Mouse (Mus musculus) layer of hippocampus, adult 2 months (tissue): Measurements from ENCODE around the gene Rce1. TPM values are rescaled to one million over a fixed set of nuclear protein-coding genes. Genes with fewer than 3 reads are reported as not detected.

Source experiments
- DNase-seq, 2 experiments: peaks; one replicate each; pipeline ENCODE4 v3.0.0; 2022; ENCODE audit warnings: low spot score in 2 of 2
- H3K27ac ChIP-seq: fragments of 200-600 bp; 2 replicates; pipeline ENCODE4 v1.8.1; 2022
- H3K4me3 ChIP-seq: fragments of 200-600 bp; 2 replicates; pipeline ENCODE4 v1.8.1; 2022; ENCODE audit warnings: mild to moderate bottlenecking
- CTCF ChIP-seq: fragments of 200-600 bp; conservative IDR thresholded peaks from 2 replicates; pipeline ENCODE4 v1.8.1; 2022; ENCODE audit warnings: antibody characterized with exemption, mild to moderate bottlenecking, moderate library complexity
- long read RNA-seq, 2 experiments: library from polyadenylated mRNA; stranded (forward); transcript quantifications; one replicate each; pipeline ENCODE4 v2.0.0; 2021; ENCODE audit warnings: borderline mapping rate in 2 of 2
- total RNA-seq, 2 experiments: library from RNA; stranded (reverse); gene quantifications; 2 replicates each; pipeline ENCODE4 v1.2.3; 2021

The Rce1 gene
- 10 to 100 TPM; 19.1 to 22.8 TPM for total RNA-seq
- long read RNA-seq, experiment 1, partial matches to known transcripts: 1 of 13 reads
- long read RNA-seq, experiment 1, other reads (novel, unspliced or antisense): 5 of 13 reads
- long read RNA-seq, experiment 2, transcript Rce1-201 (8 exons, 1,425 nt): major isoform, 9 of 26 reads
- long read RNA-seq, experiment 2, partial matches to known transcripts: 1 of 26 reads
- long read RNA-seq, experiment 2, other reads (novel, unspliced or antisense): 13 of 26 reads

DNA sequence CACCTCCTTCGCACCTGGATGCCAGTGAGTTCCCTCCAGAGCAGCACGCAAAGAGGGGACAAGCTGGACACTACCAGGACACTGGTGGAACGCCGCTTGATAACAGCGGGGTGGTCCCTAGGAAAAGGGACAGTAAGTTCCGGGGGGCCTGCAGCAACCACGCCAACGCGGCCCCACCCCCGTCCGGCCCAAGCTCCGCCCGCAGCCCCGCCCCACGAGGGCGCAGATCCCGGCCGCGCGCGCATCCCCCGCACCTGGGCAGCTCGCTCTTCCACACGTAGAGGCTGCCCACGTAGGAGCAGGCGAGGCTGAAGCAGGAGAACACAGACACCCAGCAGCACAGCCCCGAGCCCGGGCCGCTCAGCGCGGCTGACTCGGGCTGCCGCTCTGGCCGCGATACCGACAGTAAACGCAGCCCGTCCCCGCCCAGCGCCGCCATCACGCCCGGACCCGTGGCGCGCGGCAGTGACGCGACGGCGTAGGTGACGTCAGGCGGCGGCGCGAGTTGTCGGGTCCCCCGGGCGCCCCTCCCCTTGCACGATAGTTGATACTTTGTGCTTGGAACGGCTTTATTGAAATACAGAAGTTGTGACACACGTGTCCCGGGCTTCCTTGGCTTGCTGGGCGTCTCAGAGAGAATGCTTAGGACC lies at the start of gene Rce1:
Gene Rce1, minus strand, starts transcription at position 463 of the 650 bp plus-strand sequence.
- peak within 1 kb of the TSS; percentile 94 for H3K4me3 ChIP-seq
- TF ChIP-seq CTCF: no peak
- peak; percentile 81 to 90 for DNase-seq
- H3K27ac ChIP-seq: peak within 1 kb of the TSS; percentile 96

DNA sequence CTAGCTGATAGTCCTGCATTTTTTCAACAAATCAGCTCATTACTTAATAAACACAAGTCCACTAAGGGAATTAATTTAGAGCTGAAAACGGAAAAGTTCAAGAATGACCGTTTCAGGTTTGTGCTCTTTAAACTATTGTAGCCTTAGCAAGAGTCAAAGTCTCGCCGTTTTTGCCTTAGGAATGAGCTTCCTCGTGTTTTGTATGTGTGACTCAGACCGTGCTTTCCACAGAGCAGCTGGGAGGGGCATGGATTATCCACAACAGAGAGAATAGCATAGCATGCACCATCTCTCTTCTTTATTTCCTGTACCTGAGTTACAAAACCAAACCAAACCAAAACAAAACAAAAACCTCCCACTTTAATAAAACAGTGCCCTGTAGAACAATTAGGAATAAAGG lies 47.0 kb upstream of the Rce1 start:
- DNase-seq: no peak
- no peak for TF ChIP-seq CTCF
- Histone ChIP-seq H3K27ac (no peak overlapping the region), H3K4me3 (no peak overlapping the region)

DNA sequence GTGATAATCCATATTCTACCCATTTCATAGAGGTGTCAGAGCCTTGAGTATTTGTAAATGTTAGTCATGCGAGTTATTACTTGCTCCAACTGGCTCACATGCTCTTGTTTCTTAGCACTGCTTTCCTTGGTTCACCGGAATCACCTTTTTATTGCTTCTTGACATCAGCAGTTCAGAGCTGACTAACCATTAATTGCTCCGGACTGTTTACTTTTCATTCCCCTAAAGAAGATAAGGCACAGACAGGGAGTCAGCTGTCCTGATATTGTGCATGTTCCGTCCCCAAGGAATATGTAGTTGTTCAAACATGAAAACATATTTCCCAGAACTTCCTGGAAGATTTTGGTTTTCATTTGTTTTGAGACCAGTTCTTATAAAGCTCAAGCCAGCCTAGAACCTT lies 45.3 kb upstream of the Rce1 start:
- Histone ChIP-seq H3K27ac (no peak overlapping the region), H3K4me3 (no peak overlapping the region)
- TF ChIP-seq CTCF: no peak
- no peak for DNase-seq

DNA sequence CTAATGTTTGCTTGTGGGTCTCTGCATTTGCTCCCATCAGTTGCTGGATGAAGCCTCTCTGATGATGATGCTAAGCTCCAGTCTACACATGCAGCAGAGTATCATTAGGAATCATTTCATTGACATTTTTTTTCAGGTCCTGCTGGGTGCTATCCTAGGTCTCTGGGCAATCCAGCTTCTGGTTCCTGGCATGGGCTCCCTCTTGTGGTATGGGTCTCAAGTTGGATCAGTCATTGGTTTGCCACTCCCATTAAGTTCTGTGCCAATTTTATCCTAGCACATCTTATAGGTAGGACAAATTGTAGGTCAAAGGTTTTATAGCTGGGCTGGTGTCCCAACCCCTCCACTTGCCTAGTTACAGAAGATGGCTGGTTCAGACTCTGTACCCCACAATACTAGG lies 41.4 kb upstream of the Rce1 start:
- Histone ChIP-seq H3K27ac (no peak overlapping the region), H3K4me3 (no peak overlapping the region)
- DNase-seq: no peak
- peak; percentile 54 for TF ChIP-seq CTCF

DNA sequence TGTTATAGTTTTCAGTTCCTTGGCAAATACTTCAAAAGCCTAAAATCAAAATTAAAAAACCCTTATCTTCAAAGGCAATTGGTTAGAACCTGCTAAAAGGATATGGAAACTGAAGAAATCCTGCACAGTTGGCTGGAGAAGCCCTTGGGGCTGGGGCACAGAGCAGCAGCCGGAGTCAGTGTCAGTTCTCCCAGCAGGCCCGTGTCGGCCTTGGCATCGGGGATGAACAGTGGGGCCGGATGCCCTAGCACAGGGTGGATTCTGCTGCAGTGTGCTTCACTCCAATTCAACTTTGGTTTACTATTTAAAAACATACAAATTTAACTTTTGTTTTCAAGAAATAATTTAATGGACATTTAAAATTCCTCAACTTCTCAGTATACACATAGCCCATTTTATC lies 32.7 kb upstream of the Rce1 start:
- Histone ChIP-seq H3K4me3 (no peak overlapping the region), H3K27ac (no peak overlapping the region)
- no peak for TF ChIP-seq CTCF
- no peak for DNase-seq

DNA sequence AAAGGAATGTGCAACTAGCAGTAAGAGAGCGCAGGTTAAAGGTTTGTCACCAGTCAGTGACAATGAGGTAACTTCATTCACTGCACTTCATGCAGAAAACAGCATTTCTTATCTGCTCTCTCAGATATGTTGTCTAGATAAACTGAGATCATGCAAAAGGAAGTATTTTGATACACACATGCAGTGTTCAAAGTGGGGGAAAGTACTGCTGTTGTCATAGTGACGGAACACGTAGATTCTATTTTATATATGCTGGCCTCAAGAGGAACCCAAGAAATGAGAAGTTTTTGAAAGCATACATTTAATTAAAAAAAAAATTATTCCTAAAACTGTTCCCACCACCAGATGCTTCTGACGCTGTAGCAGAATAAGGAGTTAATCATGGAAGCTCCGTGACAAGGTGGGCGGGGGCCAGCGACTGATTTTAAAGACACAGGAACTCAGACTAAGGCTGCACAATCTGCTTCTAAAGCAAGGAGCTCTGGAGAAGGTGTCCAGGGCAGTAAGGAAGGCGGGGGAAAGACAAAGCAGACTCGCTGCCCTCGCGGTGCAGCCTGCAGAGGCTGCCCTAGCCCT lies 21.6 kb upstream of the Rce1 start:
- H3K4me3 ChIP-seq: no peak overlapping the region; the same call in 1 of the 2 replicates
- H3K27ac ChIP-seq: peak overlapping the region; percentile 67
- no peak for TF ChIP-seq CTCF
- DNase-seq: peak in 1 of 2 experiments; percentile 56

DNA sequence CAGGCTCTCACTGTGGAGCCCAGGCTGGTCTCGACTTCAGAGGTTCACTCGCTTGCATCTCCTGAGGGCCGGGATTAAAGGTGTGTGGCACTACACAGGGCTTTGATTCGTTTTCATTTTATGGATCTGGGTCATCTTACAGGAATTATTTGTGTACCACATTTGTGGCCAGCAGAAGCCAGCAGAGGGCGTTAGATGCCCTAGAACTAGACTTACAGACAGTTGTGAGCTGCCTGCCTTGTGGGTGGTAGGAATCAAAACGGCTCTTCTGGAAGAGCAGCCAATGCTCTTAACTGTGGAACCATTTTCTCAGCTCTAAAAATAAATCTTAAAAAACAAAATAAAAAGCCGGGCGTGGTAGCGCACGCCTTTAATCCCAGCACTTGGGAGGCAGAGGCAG lies 18.8 kb upstream of the Rce1 start:
- peak; percentile 77 to 78 for DNase-seq
- Histone ChIP-seq H3K4me3 (no peak overlapping the region), H3K27ac (peak overlapping the region; percentile 51; the same call in 1 of the 2 replicates)
- TF ChIP-seq CTCF: peak; percentile 82

DNA sequence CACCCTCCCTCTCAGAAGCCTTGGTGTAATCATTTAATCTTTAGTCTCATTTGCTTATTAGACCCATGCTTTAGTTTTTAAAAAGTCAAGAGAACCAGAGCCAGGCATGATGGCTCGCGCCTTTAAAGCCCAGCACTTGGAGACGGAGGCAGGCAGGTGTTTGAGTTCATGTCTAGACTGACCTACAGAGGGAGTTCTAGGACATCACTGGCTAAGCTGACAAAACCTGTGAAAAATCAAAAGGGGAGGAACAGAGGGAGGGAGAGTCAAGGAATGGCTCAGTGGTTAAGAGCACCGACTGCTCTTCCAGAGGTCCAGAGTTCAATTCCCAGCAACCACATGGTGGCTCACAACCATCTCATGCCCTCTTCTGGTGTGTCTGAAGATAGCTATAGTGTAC lies 10.5 kb upstream of the Rce1 start:
- Histone ChIP-seq H3K4me3 (no peak overlapping the region), H3K27ac (no peak overlapping the region)
- no peak for DNase-seq
- TF ChIP-seq CTCF: peak; percentile 15; the same call in 1 of the 2 replicates

DNA sequence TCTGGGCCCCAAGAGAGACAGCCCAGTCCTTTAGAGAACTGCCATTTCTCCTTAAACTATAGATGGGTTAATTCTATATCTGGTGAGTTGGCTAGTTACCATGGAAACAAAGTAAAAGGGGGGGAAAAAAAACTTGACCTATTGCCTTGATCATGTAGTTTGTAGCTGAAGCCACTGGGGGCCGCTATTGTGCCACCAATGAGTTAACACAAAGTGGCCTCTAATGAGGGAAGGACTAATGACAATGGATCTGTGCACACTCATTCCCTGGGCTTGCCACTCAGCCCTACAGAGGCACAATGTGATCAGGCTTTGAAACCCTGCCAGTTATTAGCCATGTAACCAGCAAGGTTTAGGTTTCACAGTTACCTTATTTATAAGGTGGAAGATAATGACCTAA lies 3.4 kb upstream of the Rce1 start:
- Histone ChIP-seq H3K27ac (peak overlapping the region; percentile 46; the same call in 1 of the 2 replicates), H3K4me3 (no peak overlapping the region)
- DNase-seq: peak; percentile 69 to 80
- TF ChIP-seq CTCF: peak; percentile 94

DNA sequence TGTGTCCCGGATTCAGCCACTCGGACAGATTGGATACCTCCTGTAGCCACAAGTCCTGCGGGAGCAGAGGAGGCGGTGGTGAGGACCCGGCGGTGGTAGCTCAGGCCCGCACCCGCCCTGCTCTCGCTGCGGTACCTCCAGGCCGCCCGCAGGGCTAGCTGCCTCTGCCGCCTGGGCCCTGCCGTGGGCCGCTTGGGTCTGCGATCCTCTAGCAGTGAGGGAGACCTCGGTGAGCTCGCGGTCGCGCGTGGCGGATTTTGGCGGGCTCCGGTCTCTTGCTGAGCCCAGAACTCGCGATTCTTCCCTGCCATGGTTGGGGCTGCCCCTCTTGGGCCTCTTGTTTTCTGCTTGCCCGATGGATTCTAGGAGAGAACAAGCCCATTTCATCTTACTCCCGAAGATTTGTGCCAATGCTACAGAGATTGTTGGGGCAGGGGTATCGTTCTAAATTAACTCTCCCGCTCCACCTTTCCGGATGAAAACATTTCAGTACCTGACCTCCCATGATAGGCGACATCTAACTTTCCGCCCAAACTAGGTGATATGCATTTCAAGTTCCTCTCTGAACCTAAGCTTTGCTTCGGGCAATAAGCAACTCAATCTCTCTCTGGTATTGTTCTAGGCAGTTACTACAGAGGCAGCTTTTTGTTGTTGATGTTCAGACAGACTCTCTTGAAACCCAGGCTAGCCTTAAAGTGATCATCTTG lies 541 bp upstream of the Rce1 start:
- H3K27ac ChIP-seq: peak overlapping the region; percentile 96
- peak overlapping the region; percentile 94 for H3K4me3 ChIP-seq
- DNase-seq: no peak
- no peak for TF ChIP-seq CTCF

DNA sequence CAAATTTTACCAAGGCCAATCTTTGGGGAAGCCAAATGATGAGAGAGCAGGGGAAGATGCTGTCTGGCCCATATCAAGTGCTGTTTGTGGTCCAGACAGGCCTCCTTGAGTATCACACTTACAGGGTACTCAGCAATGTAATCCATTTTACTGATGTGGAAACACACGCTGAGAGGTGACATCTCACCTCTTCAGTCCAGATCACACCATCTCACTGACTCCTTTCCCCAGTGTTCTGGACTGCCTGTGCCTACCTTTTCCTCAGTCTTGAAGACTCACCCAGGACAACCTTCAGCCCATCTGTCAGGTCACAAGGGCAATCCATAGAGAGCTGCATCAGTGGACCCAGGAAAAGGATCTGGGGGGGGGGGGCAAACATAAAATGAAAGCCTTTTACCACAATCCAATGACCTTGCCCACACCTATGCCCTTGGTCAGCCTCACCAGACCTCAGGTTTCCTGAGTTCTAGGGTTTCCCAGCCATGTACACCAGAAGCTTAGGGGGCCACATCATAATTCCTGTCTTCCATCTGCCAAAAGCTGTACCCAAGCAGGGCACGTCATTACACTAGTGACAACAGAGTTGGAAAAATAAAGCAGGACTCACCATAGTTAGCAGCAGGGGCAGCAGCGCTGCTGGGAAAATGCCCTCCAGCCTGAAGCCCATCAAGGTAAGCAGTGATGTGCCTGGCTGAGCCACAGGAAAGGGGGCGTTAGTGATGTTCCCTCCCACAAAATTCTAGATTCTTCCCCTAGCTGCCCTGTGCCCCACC lies 849 bp downstream of the Rce1 start:
- Histone ChIP-seq H3K27ac (peak overlapping the region; percentile 96), H3K4me3 (peak overlapping the region; percentile 94)
- DNase-seq: no peak
- TF ChIP-seq CTCF: no peak

DNA sequence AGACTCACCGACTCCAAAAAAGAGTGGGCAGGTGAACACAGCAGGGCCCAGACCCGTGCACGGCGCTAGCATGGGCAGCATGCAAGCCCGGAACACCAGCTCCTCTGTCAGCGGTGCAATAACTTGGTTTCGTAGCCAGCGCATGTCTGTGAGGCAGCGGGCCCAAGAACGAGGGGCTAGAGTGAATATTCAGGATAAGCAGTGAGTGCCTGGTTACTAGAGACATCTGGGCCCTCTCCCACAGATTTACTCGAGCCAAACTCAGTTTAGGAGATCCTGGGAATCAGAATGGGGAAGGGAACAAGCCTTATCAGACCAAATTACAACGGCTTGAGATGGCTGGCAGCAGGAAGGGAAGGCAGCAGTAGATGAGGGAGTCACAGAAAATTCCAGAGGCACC lies 1.4 kb downstream of the Rce1 start:
- no peak for DNase-seq
- peak overlapping the region; percentile 18; the same call in 1 of the 2 replicates for H3K27ac ChIP-seq
- TF ChIP-seq CTCF: no peak
- H3K4me3 ChIP-seq: no peak overlapping the region
